Mouse (Mus musculus): Measurements from ENCODE around the gene 1190002N15Rik. TPM values are rescaled to one million over a fixed set of nuclear protein-coding genes. Genes with fewer than 3 reads are reported as not detected.

Gene 1190002N15Rik
- 71.6 and 82.3 TPM in 2 replicates for polyA plus RNA-seq (2012; rRNA removed)

- DNase-seq: peak; percentile 96 to 97
- Histone ChIP-seq H3K4me3 (replicated peaks; ENCODE audit: insufficient read depth, low read depth, low read length) (peak within 1 kb of the TSS; percentile 91), H3K4me1 (ENCODE audit: control insufficient read depth, insufficient read depth, low read length) (no peaks in the 10 kb centered on the region; the same call in 1 of the 2 replicates), H3K27ac (ENCODE audit: insufficient read depth, low read length) (peak within 1 kb of the TSS; percentile 95), H3K27me3 (ENCODE audit: control insufficient read depth, insufficient read depth, low read length) (no peaks in the 10 kb centered on the region)
- TF ChIP-seq POLR2A (IDR thresholded peaks at IDR 0.05; ENCODE audit: borderline replicate concordance, insufficient read depth, low read length) (peak; percentile 76), CTCF (IDR thresholded peaks at IDR 0.05; ENCODE audit: borderline replicate concordance, insufficient read depth, low read depth, low read length) (no peak)
- WGBS: 1% methylated on average over 96 of the region's 104 CpGs
Measured at GRCm38 (mm10) chr9:94537970-94538822, at the start of gene 1190002N15Rik. 1190002N15Rik (minus strand) TSS chr9:94538081.

DNA sequence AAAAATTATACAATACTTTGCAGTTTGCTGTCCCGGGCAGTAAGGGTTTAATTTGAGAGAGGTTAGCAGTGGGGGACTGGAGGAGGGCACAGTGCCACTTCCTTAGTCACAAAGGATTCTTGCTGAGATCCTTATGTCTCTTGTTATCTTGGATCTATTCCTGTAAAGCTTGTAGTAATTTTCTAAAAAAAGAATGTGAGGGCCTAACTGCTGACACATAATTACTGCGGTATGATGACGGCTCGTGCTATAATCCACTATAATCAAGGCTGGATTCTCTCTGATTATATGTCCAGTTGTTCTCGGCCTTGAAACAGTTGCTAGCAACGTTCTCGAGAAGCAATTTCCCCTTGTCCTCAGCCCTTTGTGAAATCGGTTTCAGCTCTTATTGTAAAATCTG is 44.4 kb upstream of the 1190002N15Rik start:
- H3K4me1 ChIP-seq (ENCODE audit: control insufficient read depth, insufficient read depth, low read length): peaks cover 19% of the 10 kb centered on the region
- TF ChIP-seq CTCF (IDR thresholded peaks at IDR 0.05; ENCODE audit: borderline replicate concordance, insufficient read depth, low read depth, low read length): no peak
- no peak for TF ChIP-seq POLR2A (IDR thresholded peaks at IDR 0.05; ENCODE audit: borderline replicate concordance, insufficient read depth, low read length)
- DNase-seq: peak; percentile 79 to 93
- H3K27ac ChIP-seq (ENCODE audit: insufficient read depth, low read length): peak overlapping the region; percentile 62; the same call in 1 of the 2 replicates
- H3K27me3 ChIP-seq (ENCODE audit: control insufficient read depth, insufficient read depth, low read length): no peaks in the 10 kb centered on the region
- no peak overlapping the region for H3K4me3 ChIP-seq (replicated peaks; ENCODE audit: insufficient read depth, low read depth, low read length)
- 8% methylated on average over 8 of the region's 8 CpGs for WGBS

- TF ChIP-seq CTCF (IDR thresholded peaks at IDR 0.05; ENCODE audit: borderline replicate concordance, insufficient read depth, low read depth, low read length): no peak
- TF ChIP-seq POLR2A (IDR thresholded peaks at IDR 0.05; ENCODE audit: borderline replicate concordance, insufficient read depth, low read length): no peak
- H3K27ac ChIP-seq (ENCODE audit: insufficient read depth, low read length): no peak overlapping the region
- H3K4me1 ChIP-seq (ENCODE audit: control insufficient read depth, insufficient read depth, low read length): peaks cover 17% of the 10 kb centered on the region
- H3K27me3 ChIP-seq (ENCODE audit: control insufficient read depth, insufficient read depth, low read length): no peaks in the 10 kb centered on the region
- peak in 1 of 2 experiments; percentile 43 for DNase-seq
- H3K4me3 ChIP-seq (replicated peaks; ENCODE audit: insufficient read depth, low read depth, low read length): no peak overlapping the region
- 53% methylated on average over 4 of the region's 4 CpGs for WGBS
Measured at GRCm38 (mm10) chr9:94581661-94582060, 43.8 kb upstream of the 1190002N15Rik start.

GRCm38 (mm10) chr9:94580071-94580737 is 42.3 kb upstream of the 1190002N15Rik start:
- H3K4me1 ChIP-seq (ENCODE audit: control insufficient read depth, insufficient read depth, low read length): peaks cover 17% of the 10 kb centered on the region
- DNase-seq: no peak
- H3K27ac ChIP-seq (ENCODE audit: insufficient read depth, low read length): no peak overlapping the region
- H3K4me3 ChIP-seq (replicated peaks; ENCODE audit: insufficient read depth, low read depth, low read length): no peak overlapping the region
- 62% methylated on average over 3 of the region's 3 CpGs for WGBS
- H3K27me3 ChIP-seq (ENCODE audit: control insufficient read depth, insufficient read depth, low read length): no peaks in the 10 kb centered on the region
- TF ChIP-seq CTCF (IDR thresholded peaks at IDR 0.05; ENCODE audit: borderline replicate concordance, insufficient read depth, low read depth, low read length): no peak
- TF ChIP-seq POLR2A (IDR thresholded peaks at IDR 0.05; ENCODE audit: borderline replicate concordance, insufficient read depth, low read length): no peak

DNA sequence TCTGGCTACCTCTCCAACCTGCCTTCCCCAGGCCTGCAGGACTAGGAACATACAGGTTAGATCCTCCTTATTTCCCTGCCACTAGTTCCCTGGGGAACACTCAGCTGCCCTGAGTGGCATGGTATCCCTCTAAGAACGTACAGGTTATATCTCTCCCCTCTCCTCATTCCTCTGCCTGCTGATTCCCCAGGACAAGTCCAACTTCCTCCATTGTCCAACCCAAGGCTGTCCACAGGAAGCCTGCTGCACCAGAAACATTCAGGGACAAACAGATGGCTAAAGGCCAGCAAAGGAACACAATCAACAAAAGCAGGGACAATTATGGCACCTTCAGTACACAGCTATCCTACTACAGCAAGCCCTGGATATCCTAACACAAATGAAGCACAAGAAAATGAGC is 33.9 kb upstream of the 1190002N15Rik start:
- Histone ChIP-seq H3K27ac (ENCODE audit: insufficient read depth, low read length) (no peak overlapping the region), H3K27me3 (ENCODE audit: control insufficient read depth, insufficient read depth, low read length) (no peaks in the 10 kb centered on the region), H3K4me1 (ENCODE audit: control insufficient read depth, insufficient read depth, low read length) (no peaks in the 10 kb centered on the region), H3K4me3 (replicated peaks; ENCODE audit: insufficient read depth, low read depth, low read length) (no peak overlapping the region)
- WGBS: 46% methylated on average over 1 of the region's 1 CpGs
- DNase-seq: no peak
- no peak for TF ChIP-seq POLR2A (IDR thresholded peaks at IDR 0.05; ENCODE audit: borderline replicate concordance, insufficient read depth, low read length)
- TF ChIP-seq CTCF (IDR thresholded peaks at IDR 0.05; ENCODE audit: borderline replicate concordance, insufficient read depth, low read depth, low read length): no peak

GRCm38 (mm10) chr9:94568386-94568785 is 30.5 kb upstream of the 1190002N15Rik start:
- no peak overlapping the region for H3K4me3 ChIP-seq (replicated peaks; ENCODE audit: insufficient read depth, low read depth, low read length)
- TF ChIP-seq CTCF (IDR thresholded peaks at IDR 0.05; ENCODE audit: borderline replicate concordance, insufficient read depth, low read depth, low read length) (no peak), POLR2A (IDR thresholded peaks at IDR 0.05; ENCODE audit: borderline replicate concordance, insufficient read depth, low read length) (no peak)
- H3K27me3 ChIP-seq (ENCODE audit: control insufficient read depth, insufficient read depth, low read length): no peaks in the 10 kb centered on the region
- no peak overlapping the region for H3K27ac ChIP-seq (ENCODE audit: insufficient read depth, low read length)
- WGBS: 45% methylated on average over 3 of the region's 3 CpGs
- no peaks in the 10 kb centered on the region for H3K4me1 ChIP-seq (ENCODE audit: control insufficient read depth, insufficient read depth, low read length)
- DNase-seq: no peak

GRCm38 (mm10) chr9:94567722-94568314 is 29.9 kb upstream of the 1190002N15Rik start:
- Histone ChIP-seq H3K4me3 (replicated peaks; ENCODE audit: insufficient read depth, low read depth, low read length) (no peak overlapping the region), H3K4me1 (ENCODE audit: control insufficient read depth, insufficient read depth, low read length) (no peaks in the 10 kb centered on the region), H3K27ac (ENCODE audit: insufficient read depth, low read length) (no peak overlapping the region), H3K27me3 (ENCODE audit: control insufficient read depth, insufficient read depth, low read length) (no peaks in the 10 kb centered on the region)
- WGBS: 21% methylated on average over 5 of the region's 5 CpGs
- TF ChIP-seq CTCF (IDR thresholded peaks at IDR 0.05; ENCODE audit: borderline replicate concordance, insufficient read depth, low read depth, low read length) (no peak), POLR2A (IDR thresholded peaks at IDR 0.05; ENCODE audit: borderline replicate concordance, insufficient read depth, low read length) (no peak)
- no peak for DNase-seq
